Mouse (Mus musculus) cerebellum, adult 9-10 months (tissue): ENCODE data around the gene Gm20538.

Experiments used
- DNase-seq: peaks from one replicate; pipeline ENCODE4 v3.0.0; 2022

Gm20538 gene

GRCm38 (mm10) chr19:44525551-44526205 lies 27.0 kb downstream of the Gm20538 start:
- DNase-seq = no peak

- no peak for DNase-seq
Measured at GRCm38 (mm10) chr19:44519152-44519551, 33.5 kb downstream of the Gm20538 start.

- no peak for DNase-seq
Measured at GRCm38 (mm10) chr19:44517996-44518768, 34.4 kb downstream of the Gm20538 start.

- DNase-seq = no peak
Measured at GRCm38 (mm10) chr19:44515769-44516168, 36.9 kb downstream of the Gm20538 start.

GRCm38 (mm10) chr19:44514521-44515451 lies 37.8 kb downstream of the Gm20538 start:
- no peak for DNase-seq

GRCm38 (mm10) chr19:44513921-44514482 lies 38.6 kb downstream of the Gm20538 start:
- no peak for DNase-seq

GRCm38 (mm10) chr19:44513054-44513833 lies 39.4 kb downstream of the Gm20538 start:
- DNase-seq = no peak

GRCm38 (mm10) chr19:44512601-44513000 lies 40.0 kb downstream of the Gm20538 start:
- no peak for DNase-seq

GRCm38 (mm10) chr19:44511451-44512231 lies 41.0 kb downstream of the Gm20538 start:
- no peak for DNase-seq

GRCm38 (mm10) chr19:44510534-44511175 lies 42.0 kb downstream of the Gm20538 start:
- DNase-seq = no peak

- no peak for DNase-seq
Measured at GRCm38 (mm10) chr19:44502741-44503140, 49.9 kb downstream of the Gm20538 start.

GRCm38 (mm10) chr19:44501925-44502324 lies 50.7 kb downstream of the Gm20538 start:
- no peak for DNase-seq

- no peak for DNase-seq
Measured at GRCm38 (mm10) chr19:44500240-44500639, 52.4 kb downstream of the Gm20538 start.

GRCm38 (mm10) chr19:44498936-44499335 lies 53.7 kb downstream of the Gm20538 start:
- DNase-seq = no peak

- no peak for DNase-seq
Measured at GRCm38 (mm10) chr19:44496941-44497340, 55.7 kb downstream of the Gm20538 start.

- no peak for DNase-seq
Measured at GRCm38 (mm10) chr19:44496511-44496910, 56.1 kb downstream of the Gm20538 start.
